Mouse (Mus musculus) midbrain, embryonic 16.5 days (tissue): ENCODE data around the gene Klkb1. TPM values are rescaled to one million over a fixed set of nuclear protein-coding genes. Genes with fewer than 3 reads are reported as not detected.

Experiments
- ATAC-seq: fragments of 200-750 bp; cut with Nextera tagmentation; 2 replicates; pipeline ENCODE4 v1.8.0; 2017; ENCODE audit warnings: moderate TSS enrichment
- H3K27ac ChIP-seq: fragments of 300-500 bp; sonication (generic); 2 replicates; pipeline ENCODE4 v1.5.1; 2014; ENCODE audit warnings: mild to moderate bottlenecking, low read length, mixed read lengths
- H3K27me3 ChIP-seq: fragments of 300-500 bp; sonication (generic); 2 replicates; pipeline ENCODE4 v1.6.1; 2014; ENCODE audit warnings: low read depth, low read length, mixed read lengths; ENCODE audit not compliant: control insufficient read depth, insufficient read depth
- H3K36me3 ChIP-seq: fragments of 300-500 bp; sonication (generic); 2 replicates; pipeline ENCODE4 v1.6.1; 2014; ENCODE audit warnings: mild to moderate bottlenecking, low read length, moderate library complexity, mixed read lengths; ENCODE audit not compliant: control insufficient read depth, insufficient read depth
- H3K4me1 ChIP-seq: fragments of 300-500 bp; sonication (generic); 2 replicates; pipeline ENCODE4 v1.6.1; 2014; ENCODE audit warnings: mild to moderate bottlenecking, low read length, mixed read lengths; ENCODE audit not compliant: control insufficient read depth, insufficient read depth
- H3K4me2 ChIP-seq: fragments of 300-500 bp; sonication (generic); 2 replicates; pipeline ENCODE4 v1.6.1; 2014; ENCODE audit warnings: mild to moderate bottlenecking, low read length, mixed read lengths
- H3K4me3 ChIP-seq: fragments of 300-500 bp; sonication (generic); 2 replicates; pipeline ENCODE4 v1.5.1; 2014; ENCODE audit warnings: low read depth, mild to moderate bottlenecking, low read length, moderate library complexity, mixed read lengths
- H3K9ac ChIP-seq: fragments of 300-500 bp; sonication (generic); 2 replicates; pipeline ENCODE4 v1.6.1; 2014; ENCODE audit warnings: low read depth, low read length, mixed read lengths
- H3K9me3 ChIP-seq: fragments of 300-500 bp; sonication (generic); replicated peaks from 2 replicates; pipeline ENCODE4 v1.6.1; 2014; ENCODE audit warnings: mild to moderate bottlenecking, low read length, mixed read lengths; ENCODE audit not compliant: control insufficient read depth, poor library complexity, severe bottlenecking
- WGBS: fragments of 180-500 bp; shearing (Covaris S2); extraction: QIAGEN DNeasy Blood & Tissue Kit; methylation state at CpG from one replicate; pipeline ENCODE4 v1.1.7; 2014; 5-methylcytosine and 5-hydroxymethylcytosine counted together
- polyA plus RNA-seq: library from polyadenylated mRNA; unstranded; fragments of >200 nt; fragmentation: Nextera tagmentation; extraction: Ambion mirVana; gene quantifications from 2 replicates; pipeline ENCODE4 v1.2.1, GENCODE M21; 2015

Klkb1 gene
- polyA plus RNA-seq, 1 experiment from 2014 or later: not detected

- 18% methylated on average over 14 of the region's 14 CpGs for WGBS
- no peaks in the 10 kb centered on the region for H3K36me3 ChIP-seq
- peaks cover 4% of the 10 kb centered on the region; the same call in 1 of the 2 replicates for H3K4me1 ChIP-seq
- no peaks in the 10 kb centered on the region for H3K9me3 ChIP-seq
- peak; percentile 90 for ATAC-seq
- H3K4me3 ChIP-seq: peak overlapping the region; percentile 24
- no peaks in the 10 kb centered on the region for H3K27me3 ChIP-seq
- peak overlapping the region; percentile 57 for H3K4me2 ChIP-seq
- H3K9ac ChIP-seq: peak overlapping the region; percentile 55
- no peak overlapping the region for H3K27ac ChIP-seq
Measured at GRCm38 (mm10) chr8:45236164-45236912, 58.3 kb downstream of the Klkb1 start.

DNA sequence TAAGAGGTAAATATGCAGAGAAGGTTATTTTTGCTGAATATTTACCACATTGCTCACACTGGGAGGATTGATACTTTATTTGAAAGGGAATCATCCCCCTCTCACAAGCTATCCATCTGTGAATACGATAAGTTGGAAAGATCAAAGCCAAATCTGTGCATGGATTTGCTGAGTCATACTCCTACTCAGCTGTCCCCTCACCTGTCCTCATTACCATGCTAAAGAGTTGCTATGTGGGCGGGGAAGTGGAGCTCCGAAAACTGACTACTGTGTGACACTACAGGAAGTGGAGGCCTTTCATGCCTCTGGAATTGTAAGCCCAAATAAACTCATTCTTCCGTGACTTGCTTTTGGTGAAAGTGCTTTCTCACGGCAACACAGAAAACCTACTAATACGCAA, 59.4 kb downstream of the Klkb1 start:
- Histone ChIP-seq H3K27ac (no peak overlapping the region), H3K4me3 (no peak overlapping the region), H3K9ac (no peak overlapping the region), H3K4me1 (peaks cover 4% of the 10 kb centered on the region; the same call in 1 of the 2 replicates), H3K36me3 (no peaks in the 10 kb centered on the region), H3K4me2 (no peak overlapping the region), H3K9me3 (no peaks in the 10 kb centered on the region), H3K27me3 (no peaks in the 10 kb centered on the region)
- ATAC-seq: no peak
- WGBS: 87% methylated on average over 6 of the region's 6 CpGs

- no peaks in the 10 kb centered on the region for H3K36me3 ChIP-seq
- H3K27me3 ChIP-seq: no peaks in the 10 kb centered on the region
- H3K9me3 ChIP-seq: no peaks in the 10 kb centered on the region
- H3K27ac ChIP-seq: no peak overlapping the region
- no peak for ATAC-seq
- peaks cover 4% of the 10 kb centered on the region; the same call in 1 of the 2 replicates for H3K4me1 ChIP-seq
- H3K4me2 ChIP-seq: no peak overlapping the region
- 63% methylated on average over 3 of the region's 3 CpGs for WGBS
- no peak overlapping the region for H3K9ac ChIP-seq
- no peak overlapping the region for H3K4me3 ChIP-seq
Measured at GRCm38 (mm10) chr8:45233256-45233655, 61.4 kb downstream of the Klkb1 start.

Other genes with a start within 250 kb of the Klkb1 start
- 0.23 and 0.57 TPM in 2 replicates for gene Mtnr1a, start 225.7 kb downstream of the Klkb1 start, polyA plus RNA-seq
- not detected in 2 replicates for gene F11, start 32.8 kb downstream of the Klkb1 start, polyA plus RNA-seq
- gene Gm45753, start 13.6 kb upstream of the Klkb1 start, polyA plus RNA-seq: not detected in 2 replicates
- gene Cyp4v3, start 38.4 kb upstream of the Klkb1 start, polyA plus RNA-seq: 1.3 and 1.4 TPM in 2 replicates
- gene Fam149a, start 87.4 kb upstream of the Klkb1 start, polyA plus RNA-seq: 11.5 and 12.9 TPM in 2 replicates
- gene Tlr3, start 116.2 kb upstream of the Klkb1 start, polyA plus RNA-seq: 1.0 and 1.4 TPM in 2 replicates
- gene Sorbs2, start 212.9 kb upstream of the Klkb1 start, polyA plus RNA-seq: 60.9 and 67.7 TPM in 2 replicates